Mouse (Mus musculus) liver, embryonic 14.5 days (tissue): ENCODE data around the gene Acoxl.

Experiments used
- CTCF ChIP-seq: IDR thresholded peaks from 2 replicates; pipeline ENCODE4 v1.5.1; 2016; ENCODE audit warnings: antibody characterized with exemption, low read depth, control low read depth
- EP300 ChIP-seq: IDR thresholded peaks from 2 replicates; pipeline ENCODE4 v1.6.1; 2016; ENCODE audit warnings: antibody characterized with exemption, low read depth

- no peak for TF ChIP-seq CTCF
- no peak for TF ChIP-seq EP300
Observed at GRCm38 (mm10) chr2:128091431-128092369, 253.0 kb downstream of the Acoxl start.
